Mouse (Mus musculus): ENCODE measurements at regions not wholly inside any gene's neighbourhood (a gene's known extent, or its start where the extent isn't known, plus 50 kb on each side); places are given as distances from the start of the nearest gene placed in this dataset.
A peak's percentile ranks its signal among the peaks of the same experiment; 100 is the strongest.
"Not testable (repeated sequence)": the region's sequence is repeated elsewhere in the genome, so short reads cannot be mapped to it uniquely, and the experiment has no call there.

DNA sequence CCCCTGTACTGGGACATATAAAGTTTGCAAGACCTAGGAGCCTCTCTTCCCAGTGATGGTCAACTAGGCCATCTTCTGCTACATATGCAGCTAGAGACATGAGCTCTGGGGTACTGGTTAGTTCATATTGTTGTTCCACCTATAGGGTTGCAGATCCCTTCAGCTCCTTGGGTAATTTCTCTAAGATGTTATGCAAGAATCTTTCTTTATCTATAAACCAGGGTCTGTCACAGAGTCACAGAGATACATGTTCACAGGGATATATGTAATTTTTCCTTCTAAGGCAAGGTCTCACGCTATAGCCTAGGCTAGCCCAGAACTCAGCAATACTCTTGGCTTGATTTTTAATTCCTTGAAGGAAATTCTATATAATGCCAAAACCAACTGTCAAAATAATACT is 56.9 kb downstream of the Zfp36l1 start:
- not testable (repeated sequence) for H3K27ac ChIP-seq (ENCODE audit: low read length); H3K4me3 ChIP-seq (ENCODE audit: low read length); H3K27me3 ChIP-seq (ENCODE audit: insufficient read depth, low read length); H3K36me3 ChIP-seq (ENCODE audit: insufficient read depth, low read length); H3K4me2 ChIP-seq (replicated peaks; ENCODE audit: low read depth, low read length); H3K9me3 ChIP-seq (ENCODE audit: low read length); H3K9ac ChIP-seq (replicated peaks; ENCODE audit: low read length); ATAC-seq (ENCODE audit: low FRiP score, low TSS enrichment)
- 93% methylated on average over 1 of the region's 1 CpGs for WGBS
- peaks cover 18% of the 10 kb centered on the region for H3K4me1 ChIP-seq (ENCODE audit: insufficient read depth, low read length)

DNA sequence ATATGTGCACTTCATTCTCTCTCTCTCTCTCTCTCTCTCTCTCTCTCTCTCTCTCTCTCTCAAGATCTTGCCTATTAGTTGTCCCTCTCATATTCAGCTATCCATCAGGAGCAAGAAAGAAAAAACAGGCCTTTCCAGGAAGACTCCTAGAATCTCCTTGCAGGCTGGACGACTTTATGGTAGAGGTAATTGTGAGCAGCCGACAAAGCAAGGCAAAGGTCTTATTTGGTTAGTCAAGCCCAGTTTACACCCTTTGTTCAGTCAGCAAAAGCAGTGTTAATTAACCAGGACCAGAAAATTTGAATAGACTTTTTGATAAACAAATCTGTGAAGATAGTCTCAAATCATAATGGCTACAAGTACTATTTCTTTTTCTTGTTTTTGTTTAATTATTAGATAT is 57.4 kb downstream of the Zfp36l1 start:
- no peak for ATAC-seq (ENCODE audit: low FRiP score, low TSS enrichment)
- H3K4me3 ChIP-seq (ENCODE audit: low read length), result no peak overlapping the region
- H3K9ac ChIP-seq (replicated peaks; ENCODE audit: low read length), result no peak overlapping the region
- H3K4me2 ChIP-seq (replicated peaks; ENCODE audit: low read depth, low read length), result no peak overlapping the region
- H3K9me3 ChIP-seq (ENCODE audit: low read length), result no peaks in the 10 kb centered on the region
- 33% methylated on average over 2 of the region's 2 CpGs for WGBS
- H3K27ac ChIP-seq (ENCODE audit: low read length), result no peak overlapping the region
- no peaks in the 10 kb centered on the region for H3K36me3 ChIP-seq (ENCODE audit: insufficient read depth, low read length)
- peaks cover 13% of the 10 kb centered on the region for H3K4me1 ChIP-seq (ENCODE audit: insufficient read depth, low read length)
- no peaks in the 10 kb centered on the region for H3K27me3 ChIP-seq (ENCODE audit: insufficient read depth, low read length)

DNA sequence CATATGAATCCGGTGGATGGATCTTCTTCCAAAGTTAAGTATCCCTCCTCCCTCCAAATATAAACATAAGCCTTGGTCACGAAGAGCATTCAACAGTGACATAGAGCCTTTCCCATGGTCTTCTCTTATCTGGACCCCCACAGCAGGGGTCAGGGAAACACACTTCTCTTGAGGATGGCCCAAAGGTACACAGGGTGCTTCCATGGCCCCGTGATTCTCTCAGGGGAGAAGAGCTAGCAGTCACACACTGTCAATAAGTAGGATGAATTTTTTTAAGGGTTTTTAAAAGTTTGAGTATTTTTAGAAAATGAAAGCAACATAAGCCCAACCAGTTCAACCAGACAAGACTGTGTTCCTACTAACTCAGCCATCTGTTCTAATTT is 58.2 kb downstream of the Zfp36l1 start:
- WGBS, result 83% methylated on average over 3 of the region's 3 CpGs
- no peak overlapping the region for H3K27ac ChIP-seq (ENCODE audit: low read length)

DNA sequence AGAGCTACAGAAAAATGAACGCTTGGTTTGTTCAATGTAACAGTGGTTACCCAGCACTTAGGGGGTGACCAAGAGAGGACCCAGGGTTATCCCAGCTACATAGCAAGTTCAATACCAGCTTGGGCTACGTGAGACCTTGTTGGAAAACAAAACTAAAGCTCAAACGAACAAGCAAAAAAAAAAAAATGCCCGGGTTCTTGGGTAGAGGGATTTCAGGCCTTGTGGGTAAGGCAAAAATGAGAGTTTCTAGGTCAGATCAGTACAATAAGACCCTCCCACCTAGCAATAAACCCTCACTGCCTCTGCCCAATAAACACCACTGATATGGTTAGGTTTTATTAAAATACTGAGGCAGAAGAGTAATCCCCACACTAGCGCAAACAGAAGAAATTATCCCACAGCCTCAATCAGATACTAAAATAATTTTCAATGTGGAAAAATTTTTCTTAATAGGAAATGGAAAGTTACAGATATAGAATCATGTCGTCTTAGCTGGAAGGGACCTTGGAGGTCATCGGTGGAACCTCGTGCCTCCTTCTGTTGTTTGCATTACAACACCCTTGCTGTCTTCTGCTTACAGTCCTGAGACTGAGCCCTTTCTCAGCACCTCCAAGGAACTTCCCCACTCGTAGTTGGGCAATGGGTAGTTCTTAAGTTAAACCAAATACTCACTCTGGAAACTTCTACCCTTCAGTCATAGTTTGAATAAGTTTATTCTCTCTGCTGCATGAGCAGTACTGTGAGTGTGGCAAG is 58.7 kb downstream of the Zfp36l1 start:
- Histone ChIP-seq H3K4me3 (ENCODE audit: low read length) (no peak overlapping the region), H3K36me3 (ENCODE audit: insufficient read depth, low read length) (no peaks in the 10 kb centered on the region), H3K4me2 (replicated peaks; ENCODE audit: low read depth, low read length) (no peak overlapping the region), H3K4me1 (ENCODE audit: insufficient read depth, low read length) (peaks cover under 1% of the 10 kb centered on the region; the same call in 1 of the 2 replicates), H3K27ac (ENCODE audit: low read length) (no peak overlapping the region), H3K9me3 (ENCODE audit: low read length) (no peaks in the 10 kb centered on the region), H3K27me3 (ENCODE audit: insufficient read depth, low read length) (no peaks in the 10 kb centered on the region), H3K9ac (replicated peaks; ENCODE audit: low read length) (no peak overlapping the region)
- ATAC-seq (ENCODE audit: low FRiP score, low TSS enrichment), result no peak
- 77% methylated on average over 9 of the region's 9 CpGs for WGBS

More for the DNA sequence above, 58.2 kb downstream of the Zfp36l1 start:
- H3K36me3 ChIP-seq (ENCODE audit: insufficient read depth, low read length), result no peaks in the 10 kb centered on the region
- ATAC-seq (ENCODE audit: low FRiP score, low TSS enrichment), result no peak
- H3K4me3 ChIP-seq (ENCODE audit: low read length), result no peak overlapping the region
- H3K4me1 ChIP-seq (ENCODE audit: insufficient read depth, low read length), result peaks cover 6% of the 10 kb centered on the region
- no peaks in the 10 kb centered on the region for H3K27me3 ChIP-seq (ENCODE audit: insufficient read depth, low read length)
- H3K9ac ChIP-seq (replicated peaks; ENCODE audit: low read length), result no peak overlapping the region
- H3K4me2 ChIP-seq (replicated peaks; ENCODE audit: low read depth, low read length), result no peak overlapping the region
- no peaks in the 10 kb centered on the region for H3K9me3 ChIP-seq (ENCODE audit: low read length)

DNA sequence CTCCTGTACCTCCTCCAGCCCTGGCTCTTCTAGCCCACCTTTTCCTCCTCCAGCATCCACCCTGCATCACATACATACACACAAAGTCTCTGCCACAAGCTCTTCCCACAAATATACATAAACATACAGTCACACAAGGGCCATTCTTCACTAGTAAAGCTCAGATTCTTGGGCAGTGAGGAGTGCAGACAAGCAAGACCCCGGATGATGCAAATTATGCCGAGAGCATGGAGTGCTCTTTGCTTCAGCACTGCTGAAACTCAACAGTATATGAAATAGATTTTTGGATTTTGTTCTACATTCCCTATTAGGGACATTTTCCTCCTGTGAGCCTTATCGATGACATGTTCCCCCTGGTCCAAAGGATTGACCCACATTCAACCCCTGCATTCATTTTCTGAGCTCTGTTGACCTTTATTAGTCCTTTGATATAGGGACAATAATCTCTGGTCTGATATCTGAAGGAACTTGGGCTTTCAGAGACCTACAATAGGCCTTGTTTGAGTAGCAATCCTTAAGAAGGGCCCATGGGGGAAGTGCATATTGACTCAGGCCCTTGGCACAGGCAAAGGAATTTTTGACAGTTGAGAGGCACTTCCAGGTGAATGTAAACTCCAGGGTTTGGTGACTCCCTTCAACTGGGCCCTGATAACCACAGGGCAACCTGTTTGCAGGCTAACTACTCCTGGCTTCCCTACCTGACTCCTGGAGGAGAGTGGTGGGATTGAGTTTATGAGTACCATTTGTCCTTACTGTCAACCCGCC is 64.4 kb downstream of the Zfp36l1 start:
- no peak for ATAC-seq (ENCODE audit: low FRiP score, low TSS enrichment)
- Histone ChIP-seq H3K27ac (ENCODE audit: low read length) (no peak overlapping the region), H3K4me1 (ENCODE audit: insufficient read depth, low read length) (no peaks in the 10 kb centered on the region), H3K27me3 (ENCODE audit: insufficient read depth, low read length) (no peaks in the 10 kb centered on the region), H3K4me3 (ENCODE audit: low read length) (no peak overlapping the region), H3K9ac (replicated peaks; ENCODE audit: low read length) (no peak overlapping the region), H3K9me3 (ENCODE audit: low read length) (no peaks in the 10 kb centered on the region), H3K4me2 (replicated peaks; ENCODE audit: low read depth, low read length) (no peak overlapping the region), H3K36me3 (ENCODE audit: insufficient read depth, low read length) (no peaks in the 10 kb centered on the region)
- 87% methylated on average over 4 of the region's 4 CpGs for WGBS

DNA sequence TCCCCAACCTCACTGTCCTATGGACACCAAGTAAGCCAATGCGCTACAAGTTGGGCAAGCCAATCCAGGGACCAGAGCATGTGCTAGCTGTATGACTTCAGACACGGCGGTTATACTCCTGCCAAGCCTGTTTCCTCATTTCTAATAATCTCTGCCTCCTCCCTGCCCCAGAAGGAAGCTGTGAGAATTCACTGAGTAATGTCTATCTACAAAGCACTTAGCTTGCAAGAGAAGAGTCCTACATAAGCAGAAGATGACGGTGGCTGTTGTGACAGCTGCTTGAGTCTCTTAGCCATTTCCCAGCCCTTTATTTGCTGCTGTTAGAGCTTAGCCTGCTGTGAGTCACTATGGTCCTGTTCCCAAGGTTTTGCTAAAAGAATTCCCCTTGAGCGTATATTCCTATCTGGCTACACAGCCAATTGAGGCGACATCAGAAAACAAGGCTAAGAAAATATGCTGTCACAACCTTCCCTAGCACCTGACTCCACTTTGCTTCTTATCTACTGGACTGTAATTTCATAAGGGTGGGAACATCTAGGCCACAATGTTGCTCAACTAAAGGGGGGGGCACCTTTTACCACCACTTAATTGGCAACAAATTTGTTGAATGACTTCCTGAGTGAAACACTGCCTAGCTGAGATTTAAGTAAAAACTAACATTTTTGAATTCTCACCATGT is 66.0 kb downstream of the Zfp36l1 start:
- no peaks in the 10 kb centered on the region for H3K27me3 ChIP-seq (ENCODE audit: insufficient read depth, low read length)
- H3K27ac ChIP-seq (ENCODE audit: low read length), result peak overlapping the region; percentile 15; the same call in 1 of the 2 replicates
- ATAC-seq (ENCODE audit: low FRiP score, low TSS enrichment), result no peak
- H3K36me3 ChIP-seq (ENCODE audit: insufficient read depth, low read length), result no peaks in the 10 kb centered on the region
- no peak overlapping the region for H3K9ac ChIP-seq (replicated peaks; ENCODE audit: low read length)
- no peaks in the 10 kb centered on the region for H3K4me1 ChIP-seq (ENCODE audit: insufficient read depth, low read length)
- no peaks in the 10 kb centered on the region for H3K9me3 ChIP-seq (ENCODE audit: low read length)
- 83% methylated on average over 6 of the region's 6 CpGs for WGBS
- no peak overlapping the region for H3K4me2 ChIP-seq (replicated peaks; ENCODE audit: low read depth, low read length)
- H3K4me3 ChIP-seq (ENCODE audit: low read length), result no peak overlapping the region

DNA sequence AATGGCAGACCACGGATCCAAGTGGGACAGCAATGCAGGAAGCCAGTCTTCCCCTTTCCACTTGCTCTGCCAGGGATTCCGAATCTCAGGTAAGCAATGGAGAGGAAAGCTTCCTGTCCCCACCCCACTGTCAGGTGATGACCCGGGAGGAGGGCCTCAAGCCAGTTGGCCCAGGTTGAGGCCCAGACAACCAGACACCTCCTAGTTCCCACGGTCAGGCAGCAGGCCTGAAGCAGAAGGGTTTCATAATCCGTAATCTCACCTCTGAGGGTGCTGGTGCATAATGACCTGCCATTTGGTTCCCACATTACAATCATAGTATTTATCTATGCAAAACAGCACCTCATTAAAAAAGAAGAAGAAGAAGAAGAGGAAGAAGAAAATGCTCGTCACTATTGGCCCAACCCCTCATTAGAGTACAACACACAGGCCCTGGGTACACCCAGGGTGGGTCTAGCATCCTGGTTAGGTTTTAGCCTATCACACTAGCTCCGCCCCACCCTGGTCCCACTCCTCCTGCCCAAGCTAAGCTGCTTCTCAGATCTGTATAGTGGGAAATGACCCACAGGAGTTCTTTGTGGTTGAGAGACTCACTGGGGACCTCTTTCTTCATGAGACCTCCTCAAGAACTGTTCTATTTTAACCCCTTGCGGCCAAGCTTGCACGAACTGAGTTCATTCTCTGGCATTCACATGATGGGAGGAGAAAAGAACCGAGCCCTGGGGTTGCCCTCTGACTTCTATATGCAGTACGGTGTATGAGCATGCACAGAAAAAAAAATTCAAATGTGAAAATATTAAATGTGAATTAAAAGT is 71.1 kb downstream of the Zfp36l1 start:
- H3K9ac ChIP-seq (replicated peaks; ENCODE audit: low read length), result no peak overlapping the region
- H3K9me3 ChIP-seq (ENCODE audit: low read length), result no peaks in the 10 kb centered on the region
- no peaks in the 10 kb centered on the region for H3K36me3 ChIP-seq (ENCODE audit: insufficient read depth, low read length)
- peaks cover 8% of the 10 kb centered on the region for H3K4me1 ChIP-seq (ENCODE audit: insufficient read depth, low read length)
- ATAC-seq (ENCODE audit: low FRiP score, low TSS enrichment), result no peak
- H3K27me3 ChIP-seq (ENCODE audit: insufficient read depth, low read length), result no peaks in the 10 kb centered on the region
- no peak overlapping the region for H3K4me3 ChIP-seq (ENCODE audit: low read length)
- WGBS, result 77% methylated on average over 11 of the region's 11 CpGs
- no peak overlapping the region for H3K4me2 ChIP-seq (replicated peaks; ENCODE audit: low read depth, low read length)
- no peak overlapping the region for H3K27ac ChIP-seq (ENCODE audit: low read length)

DNA sequence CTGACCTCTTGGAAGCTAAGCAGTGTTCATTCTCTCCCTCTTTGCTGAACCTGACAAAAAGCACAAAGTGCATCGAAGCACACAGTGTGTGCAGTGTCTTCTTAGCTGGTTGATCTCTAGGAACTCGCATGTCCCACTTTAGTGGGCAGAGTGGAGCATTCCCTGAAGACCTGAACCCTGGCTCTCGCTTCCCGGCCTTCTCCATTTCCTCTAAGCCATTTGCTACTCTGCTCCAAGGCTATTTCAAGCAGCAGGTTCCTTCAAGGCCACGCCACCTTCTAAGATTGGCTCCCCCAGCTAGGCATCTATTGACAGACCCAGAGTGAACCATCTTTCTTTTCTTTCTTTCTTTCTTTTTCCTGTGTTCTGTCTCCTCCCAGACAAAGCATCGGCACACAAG is 71.8 kb downstream of the Zfp36l1 start:
- 68% methylated on average over 6 of the region's 6 CpGs for WGBS
- Histone ChIP-seq H3K4me2 (replicated peaks; ENCODE audit: low read depth, low read length) (no peak overlapping the region), H3K9ac (replicated peaks; ENCODE audit: low read length) (no peak overlapping the region), H3K36me3 (ENCODE audit: insufficient read depth, low read length) (no peaks in the 10 kb centered on the region), H3K4me1 (ENCODE audit: insufficient read depth, low read length) (peaks cover 8% of the 10 kb centered on the region), H3K9me3 (ENCODE audit: low read length) (no peaks in the 10 kb centered on the region), H3K4me3 (ENCODE audit: low read length) (no peak overlapping the region), H3K27me3 (ENCODE audit: insufficient read depth, low read length) (no peaks in the 10 kb centered on the region), H3K27ac (ENCODE audit: low read length) (no peak overlapping the region)
- ATAC-seq (ENCODE audit: low FRiP score, low TSS enrichment), result no peak

DNA sequence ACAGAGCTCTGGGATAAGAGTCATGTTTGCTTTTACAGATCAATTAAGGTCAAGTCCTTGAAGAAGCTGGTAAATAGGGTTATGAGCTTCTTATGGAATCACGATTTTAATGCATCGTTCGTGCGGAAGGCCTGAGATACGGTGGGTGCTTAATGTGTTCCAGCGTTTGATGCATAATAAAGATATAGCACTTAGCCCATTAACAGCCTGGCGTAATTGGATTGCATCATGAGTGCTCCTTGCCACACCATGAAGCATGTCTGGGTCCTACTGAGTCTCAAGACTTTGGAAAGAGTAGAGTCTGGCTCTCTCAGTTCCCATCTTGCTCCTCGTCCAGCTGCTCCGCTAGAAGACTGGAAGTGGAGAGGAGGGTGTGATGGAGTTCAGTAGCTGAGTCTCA is 72.6 kb downstream of the Zfp36l1 start:
- H3K9me3 ChIP-seq (ENCODE audit: low read length), result no peaks in the 10 kb centered on the region
- no peak overlapping the region for H3K4me2 ChIP-seq (replicated peaks; ENCODE audit: low read depth, low read length)
- H3K4me1 ChIP-seq (ENCODE audit: insufficient read depth, low read length), result peaks cover 8% of the 10 kb centered on the region
- 80% methylated on average over 9 of the region's 9 CpGs for WGBS
- no peak overlapping the region for H3K27ac ChIP-seq (ENCODE audit: low read length)
- no peaks in the 10 kb centered on the region for H3K36me3 ChIP-seq (ENCODE audit: insufficient read depth, low read length)
- no peak overlapping the region for H3K4me3 ChIP-seq (ENCODE audit: low read length)
- no peaks in the 10 kb centered on the region for H3K27me3 ChIP-seq (ENCODE audit: insufficient read depth, low read length)
- H3K9ac ChIP-seq (replicated peaks; ENCODE audit: low read length), result no peak overlapping the region
- ATAC-seq (ENCODE audit: low FRiP score, low TSS enrichment), result no peak

All from kidney, embryonic 16.5 days (tissue).